Mouse (Mus musculus): ENCODE measurements at regions not wholly inside any gene's neighbourhood (a gene's known extent, or its start where the extent isn't known, plus 50 kb on each side); places are given as distances from the start of the nearest gene placed in this dataset.

DNA sequence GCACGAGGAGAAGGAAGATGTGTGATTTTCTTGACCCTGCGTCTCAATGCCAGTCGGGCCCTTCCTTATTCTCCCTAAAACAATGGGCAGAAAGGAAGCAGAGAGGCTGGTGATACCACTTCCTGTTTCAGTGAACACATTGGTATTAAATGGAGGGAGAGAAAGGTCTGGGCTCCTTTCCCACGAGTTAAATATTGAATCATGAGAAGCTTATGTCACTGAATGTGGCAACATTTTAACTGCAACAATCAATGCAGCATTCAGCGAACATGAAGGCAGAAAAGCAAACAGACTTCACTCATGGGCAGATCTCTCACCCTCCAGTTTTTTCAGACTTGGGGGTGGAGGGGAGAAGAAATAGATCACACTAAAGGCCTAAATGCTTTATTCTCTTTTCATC is 819.8 kb downstream of the Poteg start:
- TF ChIP-seq CTCF (IDR thresholded peaks at IDR 0.05; ENCODE audit: extremely low read depth, insufficient read depth, low read length): no peak
- TF ChIP-seq POLR2A (IDR thresholded peaks at IDR 0.05; ENCODE audit: extremely low read depth, insufficient read depth, low read length): no peak

All from cortical plate, adult 2 months (tissue).